Mouse (Mus musculus): ENCODE measurements around the gene Gid4. TPM values are rescaled to one million over a fixed set of nuclear protein-coding genes. Genes with fewer than 3 reads are reported as not detected.

Gid4 gene
- polyA plus RNA-seq, 1 experiment: 41.6 TPM

- Histone ChIP-seq H3K4me3 (replicated peaks; ENCODE audit: insufficient read depth, low read depth, low read length) (no peak overlapping the region), H3K27me3 (ENCODE audit: control insufficient read depth, insufficient read depth, low read length) (no peaks in the 10 kb centered on the region), H3K4me1 (ENCODE audit: control insufficient read depth, insufficient read depth, low read length) (no peaks in the 10 kb centered on the region), H3K27ac (ENCODE audit: insufficient read depth, low read length) (no peak overlapping the region)
- no peak for DNase-seq
- 93% methylated on average over 2 of the region's 2 CpGs for WGBS
- TF ChIP-seq CTCF (IDR thresholded peaks at IDR 0.05; ENCODE audit: borderline replicate concordance, insufficient read depth, low read depth, low read length) (no peak), POLR2A (IDR thresholded peaks at IDR 0.05; ENCODE audit: borderline replicate concordance, insufficient read depth, low read length) (no peak)
Observed at GRCm38 (mm10) chr11:60412921-60413320, 4.0 kb upstream of the Gid4 start.

- no peak for DNase-seq
- H3K4me1 ChIP-seq (ENCODE audit: control insufficient read depth, insufficient read depth, low read length): peaks cover 3% of the 10 kb centered on the region; the same call in 1 of the 2 replicates
- H3K4me3 ChIP-seq (replicated peaks; ENCODE audit: insufficient read depth, low read depth, low read length): peak overlapping the region; percentile 70
- no peaks in the 10 kb centered on the region for H3K27me3 ChIP-seq (ENCODE audit: control insufficient read depth, insufficient read depth, low read length)
- WGBS: under 1% methylated on average over 21 of the region's 21 CpGs
- peak overlapping the region; percentile 16; the same call in 1 of the 2 replicates for H3K27ac ChIP-seq (ENCODE audit: insufficient read depth, low read length)
- no peak for TF ChIP-seq CTCF (IDR thresholded peaks at IDR 0.05; ENCODE audit: borderline replicate concordance, insufficient read depth, low read depth, low read length)
Observed at GRCm38 (mm10) chr11:60416590-60416962, 369 bp upstream of the Gid4 start.

GRCm38 (mm10) chr11:60417717-60418472 is 950 bp downstream of the Gid4 start, which contains the start of gene Atpaf2:
Atpaf2 (minus strand) TSS chr11:60418457.
- WGBS: 1% methylated on average over 39 of the region's 39 CpGs
- TF ChIP-seq POLR2A (IDR thresholded peaks at IDR 0.05; ENCODE audit: borderline replicate concordance, insufficient read depth, low read length): no peak
- TF ChIP-seq CTCF (IDR thresholded peaks at IDR 0.05; ENCODE audit: borderline replicate concordance, insufficient read depth, low read depth, low read length): no peak
- H3K27ac ChIP-seq (ENCODE audit: insufficient read depth, low read length): peak within 1 kb of the TSS; percentile 67
- peak within 1 kb of the TSS; percentile 74 for H3K4me3 ChIP-seq (replicated peaks; ENCODE audit: insufficient read depth, low read depth, low read length)
- H3K4me1 ChIP-seq (ENCODE audit: control insufficient read depth, insufficient read depth, low read length): peaks cover 3% of the 10 kb centered on the region; the same call in 1 of the 2 replicates
- H3K27me3 ChIP-seq (ENCODE audit: control insufficient read depth, insufficient read depth, low read length): no peaks in the 10 kb centered on the region
- no peak for DNase-seq

GRCm38 (mm10) chr11:60418473-60418803 is 1.5 kb downstream of the Gid4 start:
- 21% methylated on average over 6 of the region's 6 CpGs for WGBS
- no peak overlapping the region for H3K27ac ChIP-seq (ENCODE audit: insufficient read depth, low read length)
- peak in 1 of 2 experiments; percentile 9 for DNase-seq

GRCm38 (mm10) chr11:60422046-60422668 is 5.2 kb downstream of the Gid4 start:
- TF ChIP-seq CTCF (IDR thresholded peaks at IDR 0.05; ENCODE audit: borderline replicate concordance, insufficient read depth, low read depth, low read length): peak; percentile 8; the same call in 1 of the 2 replicates
- no peak for TF ChIP-seq POLR2A (IDR thresholded peaks at IDR 0.05; ENCODE audit: borderline replicate concordance, insufficient read depth, low read length)
- Histone ChIP-seq H3K4me3 (replicated peaks; ENCODE audit: insufficient read depth, low read depth, low read length) (no peak overlapping the region), H3K4me1 (ENCODE audit: control insufficient read depth, insufficient read depth, low read length) (peaks cover 3% of the 10 kb centered on the region; the same call in 1 of the 2 replicates), H3K27me3 (ENCODE audit: control insufficient read depth, insufficient read depth, low read length) (no peaks in the 10 kb centered on the region), H3K27ac (ENCODE audit: insufficient read depth, low read length) (no peak overlapping the region)
- 60% methylated on average over 6 of the region's 6 CpGs for WGBS
- DNase-seq: peak in 1 of 2 experiments; percentile 23

More at GRCm38 (mm10) chr11:60418473-60418803, 1.5 kb downstream of the Gid4 start:
- no peak for TF ChIP-seq CTCF (IDR thresholded peaks at IDR 0.05; ENCODE audit: borderline replicate concordance, insufficient read depth, low read depth, low read length)
- no peak for TF ChIP-seq POLR2A (IDR thresholded peaks at IDR 0.05; ENCODE audit: borderline replicate concordance, insufficient read depth, low read length)
- H3K4me3 ChIP-seq (replicated peaks; ENCODE audit: insufficient read depth, low read depth, low read length): peak overlapping the region; percentile 74
- peaks cover 3% of the 10 kb centered on the region; the same call in 1 of the 2 replicates for H3K4me1 ChIP-seq (ENCODE audit: control insufficient read depth, insufficient read depth, low read length)
- no peaks in the 10 kb centered on the region for H3K27me3 ChIP-seq (ENCODE audit: control insufficient read depth, insufficient read depth, low read length)

- Histone ChIP-seq H3K4me1 (ENCODE audit: control insufficient read depth, insufficient read depth, low read length) (peaks cover 3% of the 10 kb centered on the region; the same call in 1 of the 2 replicates), H3K4me3 (replicated peaks; ENCODE audit: insufficient read depth, low read depth, low read length) (no peak overlapping the region), H3K27me3 (ENCODE audit: control insufficient read depth, insufficient read depth, low read length) (no peaks in the 10 kb centered on the region), H3K27ac (ENCODE audit: insufficient read depth, low read length) (no peak overlapping the region)
- no peak for TF ChIP-seq CTCF (IDR thresholded peaks at IDR 0.05; ENCODE audit: borderline replicate concordance, insufficient read depth, low read depth, low read length)
- no peak for TF ChIP-seq POLR2A (IDR thresholded peaks at IDR 0.05; ENCODE audit: borderline replicate concordance, insufficient read depth, low read length)
- DNase-seq: no peak
- 84% methylated on average over 1 of the region's 1 CpGs for WGBS
Observed at GRCm38 (mm10) chr11:60423006-60423405, 6.1 kb downstream of the Gid4 start.

- no peak overlapping the region for H3K27ac ChIP-seq (ENCODE audit: insufficient read depth, low read length)
- H3K4me1 ChIP-seq (ENCODE audit: control insufficient read depth, insufficient read depth, low read length): no peaks in the 10 kb centered on the region
- 74% methylated on average over 1 of the region's 1 CpGs for WGBS
- H3K27me3 ChIP-seq (ENCODE audit: control insufficient read depth, insufficient read depth, low read length): no peaks in the 10 kb centered on the region
- no peak for DNase-seq
- TF ChIP-seq CTCF (IDR thresholded peaks at IDR 0.05; ENCODE audit: borderline replicate concordance, insufficient read depth, low read depth, low read length) (no peak), POLR2A (IDR thresholded peaks at IDR 0.05; ENCODE audit: borderline replicate concordance, insufficient read depth, low read length) (no peak)
- no peak overlapping the region for H3K4me3 ChIP-seq (replicated peaks; ENCODE audit: insufficient read depth, low read depth, low read length)
Observed at GRCm38 (mm10) chr11:60426417-60426816, 9.5 kb downstream of the Gid4 start.

- DNase-seq: no peak
- Histone ChIP-seq H3K4me1 (ENCODE audit: control insufficient read depth, insufficient read depth, low read length) (no peaks in the 10 kb centered on the region), H3K27ac (ENCODE audit: insufficient read depth, low read length) (no peak overlapping the region), H3K4me3 (replicated peaks; ENCODE audit: insufficient read depth, low read depth, low read length) (no peak overlapping the region), H3K27me3 (ENCODE audit: control insufficient read depth, insufficient read depth, low read length) (no peaks in the 10 kb centered on the region)
- no peak for TF ChIP-seq POLR2A (IDR thresholded peaks at IDR 0.05; ENCODE audit: borderline replicate concordance, insufficient read depth, low read length)
- TF ChIP-seq CTCF (IDR thresholded peaks at IDR 0.05; ENCODE audit: borderline replicate concordance, insufficient read depth, low read depth, low read length): no peak
- WGBS: 94% methylated on average over 3 of the region's 3 CpGs
Observed at GRCm38 (mm10) chr11:60427628-60428027, 10.7 kb downstream of the Gid4 start.
